Mouse (Mus musculus): ENCODE results near the gene Kcnj10. TPM values are rescaled to one million over a fixed set of nuclear protein-coding genes. Genes with fewer than 3 reads are reported as not detected.
A peak's percentile ranks its signal among the peaks of the same experiment; 100 is the strongest.

The Kcnj10 gene
- polyA plus RNA-seq, 1 experiment from 2014 or later: 0.10 TPM

DNA sequence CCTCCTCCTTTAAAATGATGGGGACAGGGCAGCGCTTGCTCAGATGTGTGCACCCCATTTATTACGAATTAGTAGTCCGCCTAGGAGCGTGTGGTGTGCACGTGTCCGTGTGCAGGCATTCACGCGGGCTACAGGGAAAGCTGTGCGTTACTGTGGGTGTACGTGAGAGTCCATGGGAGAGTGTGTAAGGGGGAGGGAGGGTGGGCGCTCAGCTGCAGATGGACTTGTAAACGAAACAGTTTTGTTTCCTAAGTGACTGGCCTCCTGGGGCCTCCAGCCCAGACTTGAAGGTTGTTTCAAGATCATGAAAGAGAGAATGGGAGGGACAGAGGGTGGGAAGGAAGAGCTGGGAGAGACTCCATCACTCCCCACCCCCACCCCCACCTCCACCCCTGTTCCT, 39.8 kb upstream of the Kcnj10 start:
- WGBS: 51% methylated on average over 12 of the region's 12 CpGs
- Histone ChIP-seq H3K36me3 (ENCODE audit: control insufficient read depth, insufficient read depth, low read length) (no peaks in the 10 kb centered on the region), H3K4me3 (ENCODE audit: low read depth, low read length) (no peak overlapping the region), H3K4me2 (no peak overlapping the region), H3K27ac (ENCODE audit: low read depth, low read length) (no peak overlapping the region), H3K9ac (ENCODE audit: low read depth, low read length) (no peak overlapping the region), H3K4me1 (replicated peaks; ENCODE audit: control insufficient read depth, insufficient read depth, low read length) (peaks cover 23% of the 10 kb centered on the region), H3K9me3 (ENCODE audit: control insufficient read depth, low read length) (no peaks in the 10 kb centered on the region), H3K27me3 (replicated peaks; ENCODE audit: control insufficient read depth, insufficient read depth, low read length) (peaks cover 50% of the 10 kb centered on the region)
- no peak for ATAC-seq (replicated peaks; ENCODE audit: low FRiP score)
- no peak for DNase-seq (ENCODE audit: low spot score)

DNA sequence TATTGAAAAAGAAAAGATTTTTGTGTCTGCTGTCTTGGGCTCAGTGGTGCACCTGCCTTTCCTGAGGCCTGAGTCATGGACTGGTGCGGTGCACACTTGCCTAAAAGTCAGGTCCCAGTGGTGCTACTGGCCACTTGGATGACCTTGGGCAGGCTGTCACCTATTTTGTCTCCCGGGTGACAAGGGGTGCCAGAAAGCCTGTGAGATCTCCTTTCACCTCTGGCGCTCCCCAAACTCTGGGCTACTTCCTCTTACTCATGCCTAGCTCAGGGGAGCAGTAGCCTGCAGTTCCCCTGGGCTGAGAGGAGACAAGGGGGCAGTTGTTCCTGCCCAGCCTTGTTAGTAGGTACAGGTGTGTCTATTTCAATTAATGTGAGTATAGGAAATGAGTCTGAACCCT, 38.7 kb upstream of the Kcnj10 start:
- no peak for ATAC-seq (replicated peaks; ENCODE audit: low FRiP score)
- Histone ChIP-seq H3K9me3 (ENCODE audit: control insufficient read depth, low read length) (no peaks in the 10 kb centered on the region), H3K27me3 (replicated peaks; ENCODE audit: control insufficient read depth, insufficient read depth, low read length) (peaks cover 41% of the 10 kb centered on the region), H3K4me2 (no peak overlapping the region), H3K36me3 (ENCODE audit: control insufficient read depth, insufficient read depth, low read length) (no peaks in the 10 kb centered on the region), H3K9ac (ENCODE audit: low read depth, low read length) (no peak overlapping the region), H3K4me3 (ENCODE audit: low read depth, low read length) (no peak overlapping the region), H3K4me1 (replicated peaks; ENCODE audit: control insufficient read depth, insufficient read depth, low read length) (peaks cover 20% of the 10 kb centered on the region), H3K27ac (ENCODE audit: low read depth, low read length) (no peak overlapping the region)
- DNase-seq (ENCODE audit: low spot score): no peak
- 59% methylated on average over 3 of the region's 3 CpGs for WGBS

DNA sequence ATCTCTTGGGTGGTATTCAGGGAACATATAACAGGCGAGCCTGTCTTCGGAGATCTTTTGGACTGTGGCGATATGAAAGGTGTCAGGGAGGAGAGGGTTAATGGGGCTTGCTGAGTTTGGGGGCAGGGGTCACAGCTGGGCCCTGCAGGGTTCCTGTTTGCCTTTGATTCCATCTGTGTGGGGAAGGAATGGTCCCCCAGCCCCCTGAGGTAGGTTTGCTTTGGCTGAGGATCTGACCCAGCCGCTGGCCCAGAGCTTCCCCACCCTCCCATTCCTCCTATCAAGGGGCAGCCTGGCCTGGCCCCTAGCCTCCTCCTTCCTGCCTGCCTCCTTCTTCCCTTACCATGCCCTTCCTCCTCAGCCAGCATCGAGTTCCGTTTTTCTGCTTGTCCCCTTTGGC, 38.2 kb upstream of the Kcnj10 start:
- no peak overlapping the region for H3K27ac ChIP-seq (ENCODE audit: low read depth, low read length)
- peaks cover 38% of the 10 kb centered on the region for H3K27me3 ChIP-seq (replicated peaks; ENCODE audit: control insufficient read depth, insufficient read depth, low read length)
- no peak overlapping the region for H3K4me3 ChIP-seq (ENCODE audit: low read depth, low read length)
- WGBS: 24% methylated on average over 6 of the region's 6 CpGs
- DNase-seq (ENCODE audit: low spot score) (no peak), ATAC-seq (replicated peaks; ENCODE audit: low FRiP score) (0 out of 2 replicates have a peak, but pooled peaks have one; percentile 1)
- no peak overlapping the region for H3K4me2 ChIP-seq
- no peaks in the 10 kb centered on the region for H3K36me3 ChIP-seq (ENCODE audit: control insufficient read depth, insufficient read depth, low read length)
- H3K9ac ChIP-seq (ENCODE audit: low read depth, low read length): no peak overlapping the region
- peaks cover 20% of the 10 kb centered on the region for H3K4me1 ChIP-seq (replicated peaks; ENCODE audit: control insufficient read depth, insufficient read depth, low read length)
- H3K9me3 ChIP-seq (ENCODE audit: control insufficient read depth, low read length): no peaks in the 10 kb centered on the region

DNA sequence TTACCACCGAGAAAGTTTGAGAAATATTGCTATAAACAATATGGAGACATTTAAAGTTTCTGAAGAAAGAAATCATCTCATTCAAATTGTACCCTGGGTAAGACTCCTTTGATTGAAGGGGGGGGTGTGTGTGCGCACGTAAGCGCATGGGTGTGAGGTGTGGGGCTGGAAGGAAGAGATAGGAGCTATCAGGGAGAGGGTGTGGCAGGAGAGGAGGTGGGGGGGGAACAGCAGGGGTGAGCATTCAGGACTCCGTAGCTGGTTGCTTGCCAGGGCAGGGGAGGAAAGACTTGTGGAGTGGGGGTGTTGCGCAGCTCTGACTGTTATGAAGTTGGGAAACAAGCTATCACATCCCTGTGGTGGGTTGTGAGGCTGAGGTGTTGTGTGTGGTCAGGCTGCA, 36.6 kb upstream of the Kcnj10 start:
- WGBS: 33% methylated on average over 6 of the region's 6 CpGs
- no peaks in the 10 kb centered on the region for H3K36me3 ChIP-seq (ENCODE audit: control insufficient read depth, insufficient read depth, low read length)
- H3K27ac ChIP-seq (ENCODE audit: low read depth, low read length): no peak overlapping the region
- peak overlapping the region; percentile 38 for H3K4me2 ChIP-seq
- H3K9ac ChIP-seq (ENCODE audit: low read depth, low read length): no peak overlapping the region
- ATAC-seq (replicated peaks; ENCODE audit: low FRiP score) (peak; percentile 82), DNase-seq (ENCODE audit: low spot score) (no peak)
- peaks cover 21% of the 10 kb centered on the region for H3K4me1 ChIP-seq (replicated peaks; ENCODE audit: control insufficient read depth, insufficient read depth, low read length)
- no peak overlapping the region for H3K4me3 ChIP-seq (ENCODE audit: low read depth, low read length)
- peaks cover 22% of the 10 kb centered on the region for H3K27me3 ChIP-seq (replicated peaks; ENCODE audit: control insufficient read depth, insufficient read depth, low read length)
- H3K9me3 ChIP-seq (ENCODE audit: control insufficient read depth, low read length): no peaks in the 10 kb centered on the region

DNA sequence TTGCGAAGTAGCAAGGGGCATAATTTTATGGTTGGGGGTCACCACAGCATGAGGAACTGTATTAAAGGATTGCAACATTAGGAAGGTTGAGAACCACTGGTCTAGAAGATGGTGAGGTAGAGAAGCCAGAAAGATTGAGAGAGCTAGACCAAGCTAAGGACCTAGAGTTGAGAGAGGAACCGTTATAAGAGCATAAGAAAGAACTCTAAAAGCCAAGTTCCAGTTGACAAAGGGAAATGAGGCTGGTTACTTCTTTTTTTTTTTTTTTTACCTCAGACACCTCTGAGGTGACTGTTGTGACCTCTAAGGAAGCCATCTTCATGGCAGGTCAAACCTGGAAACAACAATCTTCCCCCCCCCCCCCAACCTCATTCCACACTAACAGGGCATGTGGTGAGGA, 35.9 kb upstream of the Kcnj10 start:
- Histone ChIP-seq H3K4me3 (ENCODE audit: low read depth, low read length) (no peak overlapping the region), H3K9ac (ENCODE audit: low read depth, low read length) (no peak overlapping the region), H3K4me2 (no peak overlapping the region), H3K27me3 (replicated peaks; ENCODE audit: control insufficient read depth, insufficient read depth, low read length) (peaks cover 15% of the 10 kb centered on the region), H3K4me1 (replicated peaks; ENCODE audit: control insufficient read depth, insufficient read depth, low read length) (peaks cover 25% of the 10 kb centered on the region), H3K9me3 (ENCODE audit: control insufficient read depth, low read length) (no peaks in the 10 kb centered on the region), H3K36me3 (ENCODE audit: control insufficient read depth, insufficient read depth, low read length) (no peaks in the 10 kb centered on the region), H3K27ac (ENCODE audit: low read depth, low read length) (no peak overlapping the region)
- DNase-seq (ENCODE audit: low spot score): no peak
- no peak for ATAC-seq (replicated peaks; ENCODE audit: low FRiP score)
- 58% methylated on average over 2 of the region's 2 CpGs for WGBS

DNA sequence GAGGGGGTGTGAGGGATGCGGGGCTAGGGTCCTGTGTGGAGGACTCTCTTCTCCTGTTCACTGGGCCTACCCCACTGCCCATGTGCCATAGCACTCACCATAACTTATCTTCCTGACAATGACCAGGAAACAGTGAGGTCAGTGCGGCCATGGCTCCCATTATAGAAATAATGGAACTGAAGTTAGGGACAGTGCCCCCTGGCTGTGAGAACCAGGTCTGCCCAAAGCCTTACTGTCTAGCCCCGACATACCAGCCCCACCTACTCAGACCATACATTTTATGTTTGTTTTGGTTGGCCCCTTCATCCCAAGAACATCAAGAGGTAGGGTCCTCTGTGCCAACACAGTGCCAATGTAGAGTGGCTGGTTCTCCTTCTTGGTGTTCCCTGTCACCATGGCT, 35.4 kb upstream of the Kcnj10 start:
- no peak for DNase-seq (ENCODE audit: low spot score)

DNA sequence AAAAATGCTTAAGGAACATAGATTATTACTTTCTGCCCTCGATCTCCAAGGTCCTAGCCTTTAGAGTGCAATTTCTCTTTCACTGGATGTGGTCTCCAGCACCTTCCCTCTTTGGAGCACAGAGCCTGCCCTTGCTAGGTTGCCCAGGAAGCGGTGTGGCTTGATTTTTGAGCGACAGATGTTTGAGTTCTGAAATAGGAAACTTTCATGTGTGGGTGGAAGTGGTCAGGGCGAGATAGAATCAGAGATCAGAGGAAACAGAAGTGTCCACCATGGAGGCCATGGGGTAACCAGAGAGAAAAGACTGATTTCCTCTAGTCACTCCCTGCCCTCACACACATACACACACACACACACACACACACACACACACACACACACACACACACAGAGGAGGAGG, 34.8 kb upstream of the Kcnj10 start:
- no peak for DNase-seq (ENCODE audit: low spot score)
- ATAC-seq (replicated peaks; ENCODE audit: low FRiP score): no peak
- Histone ChIP-seq H3K9me3 (ENCODE audit: control insufficient read depth, low read length) (no peaks in the 10 kb centered on the region), H3K27me3 (replicated peaks; ENCODE audit: control insufficient read depth, insufficient read depth, low read length) (peaks cover 7% of the 10 kb centered on the region; the same call in 1 of the 2 replicates), H3K4me1 (replicated peaks; ENCODE audit: control insufficient read depth, insufficient read depth, low read length) (peaks cover 33% of the 10 kb centered on the region), H3K36me3 (ENCODE audit: control insufficient read depth, insufficient read depth, low read length) (no peaks in the 10 kb centered on the region), H3K27ac (ENCODE audit: low read depth, low read length) (no peak overlapping the region), H3K9ac (ENCODE audit: low read depth, low read length) (no peak overlapping the region), H3K4me3 (ENCODE audit: low read depth, low read length) (no peak overlapping the region), H3K4me2 (no peak overlapping the region)
- 34% methylated on average over 4 of the region's 4 CpGs for WGBS

More for the DNA sequence above, 35.4 kb upstream of the Kcnj10 start:
- Histone ChIP-seq H3K36me3 (ENCODE audit: control insufficient read depth, insufficient read depth, low read length) (no peaks in the 10 kb centered on the region), H3K9me3 (ENCODE audit: control insufficient read depth, low read length) (no peaks in the 10 kb centered on the region), H3K4me3 (ENCODE audit: low read depth, low read length) (no peak overlapping the region), H3K9ac (ENCODE audit: low read depth, low read length) (no peak overlapping the region), H3K27me3 (replicated peaks; ENCODE audit: control insufficient read depth, insufficient read depth, low read length) (peaks cover 10% of the 10 kb centered on the region), H3K4me2 (no peak overlapping the region), H3K27ac (ENCODE audit: low read depth, low read length) (no peak overlapping the region), H3K4me1 (replicated peaks; ENCODE audit: control insufficient read depth, insufficient read depth, low read length) (peaks cover 28% of the 10 kb centered on the region)
- ATAC-seq (replicated peaks; ENCODE audit: low FRiP score): no peak
- WGBS: 57% methylated on average over 3 of the region's 3 CpGs

DNA sequence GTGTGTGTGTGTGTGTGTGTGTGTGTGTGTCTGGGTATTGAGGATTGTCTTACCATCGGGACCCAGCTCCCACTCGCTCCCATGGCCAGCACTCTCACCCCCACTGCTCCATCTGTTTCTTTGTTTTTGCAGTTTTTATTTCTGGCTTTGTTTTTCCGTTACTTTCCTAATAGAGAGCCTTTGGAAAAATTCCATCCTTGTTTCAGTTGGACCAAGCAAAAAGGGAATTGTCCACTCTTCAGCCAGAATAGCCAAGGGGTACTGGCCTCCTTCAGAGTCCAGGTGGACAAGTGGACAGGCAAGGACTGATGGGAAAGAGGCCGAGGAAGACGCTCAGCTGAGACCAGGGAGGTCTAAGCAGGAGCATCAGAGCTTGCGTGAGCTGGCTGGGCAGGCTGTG, 34.1 kb upstream of the Kcnj10 start:
- no peak for ATAC-seq (replicated peaks; ENCODE audit: low FRiP score)
- Histone ChIP-seq H3K36me3 (ENCODE audit: control insufficient read depth, insufficient read depth, low read length) (no peaks in the 10 kb centered on the region), H3K9ac (ENCODE audit: low read depth, low read length) (no peak overlapping the region), H3K9me3 (ENCODE audit: control insufficient read depth, low read length) (no peaks in the 10 kb centered on the region), H3K4me2 (no peak overlapping the region), H3K27ac (ENCODE audit: low read depth, low read length) (no peak overlapping the region), H3K4me1 (replicated peaks; ENCODE audit: control insufficient read depth, insufficient read depth, low read length) (peaks cover 36% of the 10 kb centered on the region), H3K27me3 (replicated peaks; ENCODE audit: control insufficient read depth, insufficient read depth, low read length) (peaks cover 7% of the 10 kb centered on the region; the same call in 1 of the 2 replicates), H3K4me3 (ENCODE audit: low read depth, low read length) (no peak overlapping the region)
- WGBS: 74% methylated on average over 6 of the region's 6 CpGs
- no peak for DNase-seq (ENCODE audit: low spot score)

DNA sequence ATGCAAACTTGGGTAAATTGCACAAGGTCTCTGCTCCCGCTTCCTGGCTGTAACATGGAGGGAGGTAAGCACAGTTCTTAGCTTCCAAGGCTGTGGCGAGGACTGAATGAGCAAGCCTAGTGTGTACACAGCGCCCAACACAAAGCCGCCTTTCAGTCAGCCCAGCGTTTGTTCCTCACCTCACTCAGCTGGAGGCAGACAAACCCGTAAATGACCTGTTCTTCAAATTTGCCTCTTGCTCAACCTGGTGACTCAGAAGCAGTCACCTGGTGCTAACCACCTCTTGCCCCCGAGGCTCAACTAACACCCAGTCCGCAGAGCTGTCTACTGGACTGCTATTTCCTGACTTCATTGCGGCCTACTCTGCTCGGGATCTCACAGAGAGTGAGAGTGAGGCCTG, 33.1 kb upstream of the Kcnj10 start:
- peaks cover 39% of the 10 kb centered on the region for H3K4me1 ChIP-seq (replicated peaks; ENCODE audit: control insufficient read depth, insufficient read depth, low read length)
- no peak overlapping the region for H3K4me3 ChIP-seq (ENCODE audit: low read depth, low read length)
- no peaks in the 10 kb centered on the region for H3K36me3 ChIP-seq (ENCODE audit: control insufficient read depth, insufficient read depth, low read length)
- no peak overlapping the region for H3K9ac ChIP-seq (ENCODE audit: low read depth, low read length)
- peaks cover 5% of the 10 kb centered on the region; the same call in 1 of the 2 replicates for H3K27me3 ChIP-seq (replicated peaks; ENCODE audit: control insufficient read depth, insufficient read depth, low read length)
- H3K27ac ChIP-seq (ENCODE audit: low read depth, low read length): peak overlapping the region; percentile 62
- DNase-seq (ENCODE audit: low spot score): no peak
- no peak overlapping the region for H3K4me2 ChIP-seq
- H3K9me3 ChIP-seq (ENCODE audit: control insufficient read depth, low read length): no peaks in the 10 kb centered on the region
- no peak for ATAC-seq (replicated peaks; ENCODE audit: low FRiP score)
- WGBS: 69% methylated on average over 10 of the region's 10 CpGs
